Mouse (Mus musculus) lung, postnatal 25 days (tissue): ENCODE results near the gene Adora1.

Source experiments
- DNase-seq: peaks from one replicate; pipeline ENCODE4 v3.0.0; 2022; ENCODE audit warnings: low spot score

Adora1 gene

DNA sequence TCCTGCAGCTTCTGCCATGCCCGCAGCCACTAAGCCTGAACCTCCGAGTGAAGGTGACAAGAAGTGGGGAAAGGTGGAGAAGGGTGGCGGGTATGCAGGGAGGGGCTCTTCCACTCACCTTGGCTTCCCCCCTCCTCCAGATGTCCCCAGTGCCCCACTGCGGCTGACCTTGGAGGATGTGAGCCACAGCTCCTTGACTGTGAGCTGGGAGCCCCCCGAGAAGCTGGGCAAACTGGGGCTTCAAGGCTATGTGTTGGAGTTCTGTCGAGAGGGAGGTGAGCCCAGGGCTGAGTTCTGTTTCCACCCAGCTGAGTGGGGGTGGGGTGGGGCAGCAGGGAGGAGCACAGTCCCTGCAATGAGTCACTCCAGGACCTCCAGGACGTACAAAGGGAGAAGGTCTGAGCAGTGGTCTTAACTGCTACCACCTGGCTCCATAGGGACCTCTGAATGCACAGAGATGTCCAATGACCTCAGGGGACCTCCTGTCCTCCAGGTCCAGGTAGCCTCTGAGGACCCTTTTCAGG is 41.5 kb downstream of the Adora1 start:
- no peak for DNase-seq

DNA sequence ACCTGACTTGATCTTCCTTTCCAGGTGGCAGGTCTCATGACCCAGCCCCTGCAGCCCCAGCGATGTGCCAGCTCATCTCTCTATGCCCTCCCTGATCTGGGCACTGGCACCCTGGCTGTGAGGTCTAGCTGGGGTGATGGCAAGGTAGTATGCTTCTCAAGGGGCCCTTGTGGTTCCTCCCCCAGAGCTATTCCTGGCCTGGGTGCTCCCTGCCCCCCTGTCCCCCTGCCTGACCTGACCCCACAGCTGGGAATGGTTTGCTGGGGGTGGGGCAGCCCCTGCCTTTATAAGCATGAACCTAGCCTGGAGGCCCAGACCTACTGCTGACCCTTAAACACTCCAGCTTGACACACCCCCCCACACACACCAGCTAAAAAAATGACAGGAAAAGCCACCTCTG is 42.1 kb downstream of the Adora1 start, which contains the start of gene Mybph:
TSS of gene Mybph (plus strand) at position 323 of the 400 bp plus-strand sequence.
- no peak for DNase-seq

DNA sequence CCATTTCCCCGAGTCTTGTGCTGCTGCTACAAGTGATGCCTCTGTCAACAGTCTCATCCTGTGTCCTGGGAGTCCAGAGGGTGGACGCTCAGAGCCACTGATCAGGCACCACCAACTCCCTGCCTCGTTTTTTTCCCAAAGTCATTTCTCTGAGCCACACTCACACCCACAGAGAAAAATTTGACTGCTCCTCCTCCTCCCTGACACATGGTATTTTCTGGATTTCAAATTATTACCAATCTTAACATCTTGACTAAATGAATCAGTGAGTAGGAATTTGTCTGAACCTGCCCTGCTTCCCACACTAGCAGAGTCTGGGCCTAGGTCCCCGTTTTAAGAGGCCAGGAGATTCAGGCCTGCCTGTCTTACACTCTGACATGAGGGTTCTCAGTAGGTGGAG is 43.2 kb downstream of the Adora1 start:
- DNase-seq, result no peak

DNA sequence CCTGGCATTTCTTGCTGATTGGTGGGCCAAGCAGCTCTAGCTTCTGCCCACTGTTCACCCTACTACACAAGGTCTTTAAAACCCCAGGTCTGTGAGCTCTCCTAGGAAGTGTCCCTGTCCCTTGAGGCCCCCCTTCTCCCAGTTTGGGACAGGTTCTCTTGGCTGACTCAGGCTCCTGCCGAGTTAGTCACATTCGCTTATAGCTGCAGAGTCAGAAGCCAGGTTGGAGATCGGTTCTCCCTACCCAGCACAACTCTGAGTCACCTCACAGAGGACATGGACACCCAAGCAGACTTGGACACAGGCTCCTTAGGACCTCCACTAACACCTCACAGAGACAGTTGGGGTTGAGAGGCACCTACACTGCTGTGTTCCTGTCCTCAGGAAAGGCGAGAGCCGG is 44.0 kb downstream of the Adora1 start:
- no peak for DNase-seq

DNA sequence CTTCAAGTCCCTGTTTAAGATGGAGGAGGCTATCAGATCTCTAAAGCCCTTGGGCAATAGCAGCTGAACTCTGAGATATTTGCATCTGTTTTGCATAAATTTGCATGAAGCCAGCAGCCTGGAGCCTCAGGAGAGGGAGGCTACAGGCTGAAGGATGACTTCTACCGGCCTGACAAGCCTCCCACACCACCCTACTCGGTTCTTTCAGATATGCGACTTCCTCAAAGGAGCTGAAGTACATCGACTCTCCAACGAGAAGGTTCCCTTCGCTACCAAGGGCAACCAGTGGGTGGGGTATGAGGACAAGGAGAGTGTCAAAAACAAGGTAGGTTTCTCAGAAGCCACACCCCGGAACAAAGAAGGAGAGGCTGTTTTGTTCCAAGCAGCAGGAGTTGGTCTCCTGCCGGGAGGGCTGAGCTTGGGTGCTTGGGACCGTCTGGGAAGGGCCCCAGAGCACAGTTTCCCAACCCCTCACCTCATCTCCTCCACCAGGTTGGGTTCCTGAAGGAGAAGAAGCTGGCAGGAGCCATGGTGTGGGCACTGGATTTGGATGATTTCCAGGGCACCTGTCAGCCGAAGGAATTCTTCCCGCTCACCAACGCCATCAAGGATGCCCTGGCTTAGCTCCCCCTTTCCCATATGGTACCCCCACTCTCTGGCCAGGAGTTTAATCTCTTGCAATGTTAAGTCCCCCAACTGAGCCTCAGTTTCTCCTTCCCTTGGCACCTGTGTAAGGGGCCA is 46.1 kb downstream of the Adora1 start:
- peak; percentile 83 for DNase-seq

DNA sequence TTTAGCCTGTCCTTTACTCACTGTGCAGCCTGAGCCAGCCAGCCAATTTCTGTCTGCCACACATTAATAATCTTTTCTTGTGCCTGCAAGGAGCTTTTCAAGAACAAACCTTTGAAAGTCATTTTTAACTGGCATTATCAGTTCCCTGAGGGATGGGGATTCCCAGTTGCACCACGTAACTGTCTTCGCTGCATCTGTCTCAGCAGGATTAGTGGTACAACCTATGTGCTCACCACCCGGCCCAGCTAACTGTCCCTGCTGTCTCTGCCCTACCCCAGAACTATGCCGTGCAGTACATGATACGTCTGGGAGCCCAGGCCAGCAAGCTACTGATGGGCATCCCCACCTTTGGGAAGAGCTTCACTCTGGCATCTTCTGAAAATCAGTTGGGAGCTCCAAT is 47.0 kb downstream of the Adora1 start:
- no peak for DNase-seq

DNA sequence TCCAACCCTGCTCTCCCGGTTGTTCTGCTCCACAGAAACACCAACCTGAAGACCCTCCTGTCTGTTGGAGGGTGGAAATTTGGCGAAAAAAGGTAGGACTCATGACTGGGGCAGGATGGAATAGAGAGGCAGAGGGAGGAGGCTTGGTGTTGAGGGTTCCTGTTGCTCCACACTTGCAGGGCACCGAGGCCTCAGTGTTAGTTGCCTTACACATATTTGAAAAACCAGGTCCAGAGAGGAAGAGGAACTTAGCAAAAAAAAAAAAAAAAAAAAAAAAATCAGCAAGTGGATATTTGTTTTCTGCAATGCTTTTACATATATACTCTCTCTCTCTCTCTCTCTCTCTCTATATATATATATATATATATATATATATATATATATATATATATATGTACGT is 51.1 kb downstream of the Adora1 start:
- DNase-seq, result no peak

DNA sequence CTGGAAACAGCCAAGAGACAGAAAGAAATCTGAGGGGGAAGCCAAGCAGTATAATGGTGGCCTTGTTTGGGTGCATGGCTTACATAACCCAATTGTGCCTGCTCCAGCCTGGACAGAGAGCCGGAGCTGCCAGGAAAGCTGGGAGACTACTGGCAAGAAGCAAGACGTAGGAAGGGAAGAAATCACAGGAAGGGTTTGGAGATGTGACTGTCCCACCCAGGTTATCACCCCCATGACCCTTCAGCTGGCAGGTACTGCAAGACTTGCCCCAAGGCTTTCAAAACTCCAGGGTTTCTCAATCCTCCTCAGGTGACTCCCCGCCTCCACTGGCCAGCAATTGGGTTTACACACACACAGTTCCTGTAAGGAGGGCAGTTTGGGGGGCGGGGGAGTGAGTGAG is 53.2 kb downstream of the Adora1 start, which contains the start of gene Chil1:
TSS of gene Chil1 (plus strand) at position 152 of the 400 bp plus-strand sequence.
- peak; percentile 76 for DNase-seq

DNA sequence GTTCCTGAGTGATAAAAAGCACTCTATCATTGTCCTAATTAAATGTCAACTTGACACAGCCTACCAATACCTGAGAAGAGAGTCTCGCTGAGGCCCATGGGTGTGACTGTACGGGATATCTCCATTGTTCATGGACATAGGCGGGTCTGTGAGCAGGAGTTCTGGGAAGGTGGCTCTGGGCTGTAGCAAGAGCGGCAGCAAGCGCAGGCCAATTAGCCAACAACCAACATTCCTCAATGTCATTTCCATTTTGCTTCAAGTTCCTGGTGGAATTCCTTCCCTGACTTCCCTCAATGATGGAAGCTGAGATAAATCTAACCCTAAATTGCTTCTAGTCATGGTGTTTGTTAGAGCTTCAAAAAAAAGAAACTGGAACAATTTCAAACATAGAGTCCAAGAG is 57.3 kb downstream of the Adora1 start:
- no peak for DNase-seq

DNA sequence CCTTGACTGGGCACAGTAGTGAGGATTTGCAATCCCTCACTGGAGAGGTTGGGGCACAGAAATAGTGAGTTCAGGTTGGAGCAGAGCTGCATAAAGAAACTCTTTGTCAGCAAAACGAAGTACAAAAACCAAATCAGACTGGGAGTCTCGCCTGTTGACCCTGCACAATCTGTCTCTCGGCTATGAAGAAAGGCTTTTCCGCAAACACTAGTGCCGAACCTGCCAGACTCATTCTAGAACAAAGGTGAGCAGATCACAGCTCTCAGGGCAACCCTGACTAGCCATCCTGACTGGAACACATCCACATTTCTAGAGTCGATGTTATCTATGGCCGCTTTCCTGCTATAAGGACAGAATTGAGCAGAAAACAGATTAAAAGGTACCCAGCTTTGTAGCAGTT is 62.1 kb downstream of the Adora1 start:
- DNase-seq, result no peak

DNA sequence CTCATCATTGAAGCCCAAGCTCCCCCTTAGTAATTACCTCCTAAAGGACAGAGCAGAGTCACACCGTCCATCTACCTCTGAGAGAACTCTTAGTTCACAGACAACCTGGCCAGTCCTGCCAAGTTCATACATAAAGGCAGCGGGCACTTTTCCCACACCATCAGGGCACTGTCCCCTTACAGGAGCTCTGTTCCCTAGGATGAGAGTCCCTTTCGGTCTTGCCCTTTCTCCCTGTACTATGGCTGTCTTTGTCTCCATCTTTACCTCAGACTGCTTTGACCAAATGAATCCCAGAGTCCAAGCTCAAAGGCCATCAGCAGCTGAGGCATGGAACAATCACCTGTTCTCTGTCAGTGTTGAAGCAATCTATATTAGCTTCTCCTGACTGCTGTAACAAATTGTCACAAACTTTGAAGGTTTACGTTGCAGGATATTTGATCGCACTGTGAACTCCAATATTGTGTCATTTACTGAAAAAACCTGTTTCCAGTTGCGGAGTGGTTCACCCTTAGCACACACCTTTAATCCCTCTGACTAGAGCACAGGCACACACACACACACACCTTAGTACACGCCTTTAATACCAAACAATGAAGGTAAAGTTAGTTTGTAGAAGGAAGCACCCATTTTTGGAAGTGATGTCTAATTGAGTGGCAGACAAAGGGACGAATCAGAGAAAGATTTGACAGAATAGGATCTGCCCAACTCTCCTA is 66.1 kb downstream of the Adora1 start:
- DNase-seq, result no peak

DNA sequence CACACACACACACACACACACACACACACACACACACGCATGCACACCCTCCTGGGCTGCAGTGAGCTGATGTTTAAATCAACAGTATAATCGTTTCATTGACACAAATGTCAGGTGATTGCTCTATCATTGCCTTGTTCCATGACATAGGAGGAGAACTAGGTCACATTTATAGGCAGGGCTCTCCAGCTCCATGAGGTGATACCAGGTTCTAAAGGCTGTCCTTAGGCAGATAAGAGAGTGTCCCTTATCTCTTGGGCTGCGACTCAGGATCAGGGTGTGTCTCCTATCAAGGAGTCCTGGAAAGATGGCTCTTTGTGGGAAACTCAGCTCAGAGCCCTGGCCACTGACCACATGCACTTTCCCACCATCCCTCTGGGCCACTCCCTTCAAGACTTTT is 66.7 kb downstream of the Adora1 start:
- DNase-seq, result no peak

DNA sequence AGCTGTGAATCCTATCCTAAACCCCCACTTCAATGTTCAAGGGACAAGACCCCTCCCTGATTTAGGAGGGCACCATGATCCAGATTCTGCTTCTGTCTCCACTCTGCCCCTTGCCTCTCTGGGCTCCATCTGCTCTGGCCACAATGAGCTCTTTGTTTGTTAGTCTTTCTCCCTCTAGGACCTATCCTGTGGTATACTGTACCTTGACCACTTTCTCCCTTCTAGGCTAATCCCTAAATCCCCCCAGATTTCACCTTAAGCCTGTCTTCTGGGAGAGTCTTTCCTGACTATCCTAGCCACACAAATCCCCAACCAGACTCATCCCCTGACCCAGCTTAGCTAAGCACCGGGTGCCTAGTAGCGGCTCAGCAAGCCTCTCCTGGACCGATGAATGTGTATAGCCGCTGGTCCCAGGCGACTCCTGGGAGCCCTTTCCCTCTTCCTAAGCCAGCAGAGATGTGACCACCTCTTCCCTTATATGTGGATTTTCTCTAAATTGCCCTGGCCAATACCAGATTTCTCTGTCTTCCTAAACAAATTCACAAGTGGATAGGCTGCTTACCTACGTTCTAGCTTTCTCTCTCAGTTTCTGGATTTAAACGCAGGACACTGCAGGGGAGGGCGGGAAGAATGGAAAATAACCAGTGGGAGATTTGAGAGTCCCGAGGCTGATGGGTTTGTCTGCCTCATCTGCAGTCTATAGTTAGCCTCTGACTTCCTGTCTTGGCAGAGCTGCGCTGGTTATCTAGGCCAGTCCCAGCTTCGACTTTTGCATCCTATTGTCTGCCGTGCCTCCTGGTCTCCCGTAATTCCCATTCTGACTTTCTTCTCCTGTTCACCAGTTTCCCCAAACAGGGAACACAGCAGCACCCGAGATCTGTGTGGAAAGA is 67.6 kb downstream of the Adora1 start:
- DNase-seq, result no peak

DNA sequence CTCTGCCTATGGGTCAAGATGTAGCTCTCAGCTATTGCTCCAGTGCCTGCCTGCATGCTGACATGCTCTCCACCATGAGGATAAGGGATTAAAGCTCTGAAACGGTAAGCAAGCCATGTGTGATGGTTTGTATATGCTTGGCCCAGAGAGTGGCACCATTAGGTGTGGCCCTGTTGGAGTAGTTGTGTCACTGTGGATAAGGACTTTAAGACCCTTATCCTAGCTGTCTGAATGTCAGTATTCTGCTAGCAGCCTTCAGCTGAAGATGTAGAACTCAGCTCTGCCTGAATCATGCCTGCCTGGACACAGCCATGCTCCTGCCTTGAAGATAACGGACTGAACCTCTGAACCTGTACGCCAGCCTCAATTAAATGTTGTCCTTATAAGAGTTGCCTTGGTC is 68.7 kb downstream of the Adora1 start:
- no peak for DNase-seq

DNA sequence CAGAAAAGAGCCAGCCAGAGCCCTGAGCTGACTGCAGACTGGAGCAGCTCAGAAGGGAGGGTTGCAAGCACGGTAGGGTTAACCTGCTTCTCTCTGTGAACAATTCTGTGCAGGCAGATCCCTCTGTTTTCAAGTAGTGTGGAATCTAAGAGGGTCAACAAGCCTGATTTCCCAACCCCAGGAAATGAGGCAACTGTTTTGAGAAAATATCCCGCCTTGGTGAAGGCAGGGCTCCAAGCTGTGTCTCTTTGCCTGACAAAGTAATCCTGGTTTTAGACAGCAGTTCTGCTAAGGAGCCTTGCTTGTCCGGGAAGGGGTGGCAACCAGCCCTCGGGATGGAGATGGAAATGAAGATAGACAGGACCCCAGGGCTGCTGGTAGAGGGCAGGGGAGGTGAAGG is 70.8 kb downstream of the Adora1 start:
- DNase-seq, result peak; percentile 77

DNA sequence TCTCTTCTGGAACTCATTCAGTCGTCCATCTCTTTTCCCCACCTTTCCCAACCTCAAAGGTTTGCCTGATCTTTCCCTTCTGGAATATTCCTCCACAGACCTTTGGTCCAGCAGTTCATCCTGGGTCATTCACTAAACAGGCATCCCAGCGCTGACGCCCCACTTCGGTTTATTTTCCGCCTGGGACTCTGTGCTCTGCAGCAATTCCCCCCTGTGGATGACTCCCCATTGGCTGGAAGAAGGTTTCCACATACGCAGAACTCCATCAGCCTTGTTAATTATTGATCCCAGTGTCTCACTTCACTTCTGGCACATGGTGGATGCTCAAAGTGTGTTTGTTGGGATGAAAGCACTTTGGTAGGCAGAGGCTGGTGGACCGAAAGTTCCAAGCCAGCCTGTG is 71.8 kb downstream of the Adora1 start:
- no peak for DNase-seq

DNA sequence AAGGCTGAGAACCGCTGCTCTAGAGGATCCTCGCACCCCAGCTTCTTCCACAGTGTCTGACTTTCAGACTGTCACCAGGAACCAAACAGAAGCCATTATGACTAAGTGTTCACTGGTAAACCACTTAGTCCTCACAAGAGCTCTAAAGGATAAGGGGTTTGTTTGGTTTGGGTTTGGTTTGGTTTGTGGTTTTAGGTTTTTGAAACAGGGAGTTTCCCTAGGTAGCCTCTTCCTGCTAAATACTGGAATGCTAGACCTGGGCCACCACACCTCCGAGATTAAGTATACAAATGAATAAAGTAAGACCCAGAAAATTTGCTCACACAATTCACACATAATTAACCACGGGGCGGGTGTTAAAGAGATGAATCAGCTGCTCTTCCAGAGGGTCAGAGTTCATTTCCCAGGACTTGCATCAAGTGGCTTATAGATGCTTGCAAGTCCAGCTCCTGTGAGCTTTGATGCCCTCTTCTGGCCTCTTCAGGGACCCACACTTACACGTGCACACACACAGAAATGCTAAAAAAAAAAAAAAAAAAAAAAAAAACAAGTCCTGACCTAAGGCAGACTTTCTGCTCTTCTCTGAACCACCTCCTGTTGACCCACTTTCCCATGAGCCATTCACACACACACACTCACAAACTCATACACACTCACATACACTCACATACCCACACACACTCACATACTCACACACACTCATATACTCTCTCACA is 72.6 kb downstream of the Adora1 start:
- DNase-seq, result peak; percentile 61

DNA sequence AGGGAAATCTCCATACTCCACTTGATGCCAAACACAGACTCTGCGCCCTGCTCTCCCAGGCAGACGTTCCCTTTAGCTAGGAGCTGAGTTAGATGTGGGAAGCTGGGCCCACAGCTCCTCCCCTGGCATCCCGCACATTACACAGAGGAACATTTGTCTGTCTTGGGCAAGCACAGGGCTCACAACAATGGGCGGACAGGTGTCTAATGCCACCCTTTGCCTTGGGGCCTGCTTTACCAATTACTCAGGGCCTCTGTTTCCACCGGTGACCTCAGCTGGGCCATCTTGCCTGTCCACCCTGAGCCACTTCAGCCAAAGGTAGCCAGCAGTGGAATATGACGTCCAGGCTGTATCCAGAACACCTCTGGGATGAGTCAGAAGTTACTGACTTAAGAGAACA is 73.8 kb downstream of the Adora1 start:
- no peak for DNase-seq

DNA sequence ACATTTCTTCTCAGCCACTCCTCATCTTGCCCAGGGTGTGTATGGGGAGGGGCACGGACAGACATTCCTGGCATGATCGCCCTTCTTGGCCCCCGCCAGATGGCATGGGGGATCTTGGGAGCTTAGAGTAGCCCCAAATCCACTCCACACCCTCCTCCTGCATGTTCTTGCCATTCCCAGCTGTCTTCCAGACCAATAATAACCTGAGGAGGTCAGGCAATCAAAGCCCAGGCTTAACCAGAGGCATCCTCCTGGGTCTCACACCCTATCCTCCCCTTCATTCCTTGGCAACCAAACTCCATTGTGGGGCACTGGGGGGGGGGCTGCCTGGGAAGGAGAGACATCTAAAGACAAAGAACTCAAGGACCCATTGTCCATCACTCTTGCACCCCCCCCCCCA is 74.8 kb downstream of the Adora1 start:
- DNase-seq, result no peak

DNA sequence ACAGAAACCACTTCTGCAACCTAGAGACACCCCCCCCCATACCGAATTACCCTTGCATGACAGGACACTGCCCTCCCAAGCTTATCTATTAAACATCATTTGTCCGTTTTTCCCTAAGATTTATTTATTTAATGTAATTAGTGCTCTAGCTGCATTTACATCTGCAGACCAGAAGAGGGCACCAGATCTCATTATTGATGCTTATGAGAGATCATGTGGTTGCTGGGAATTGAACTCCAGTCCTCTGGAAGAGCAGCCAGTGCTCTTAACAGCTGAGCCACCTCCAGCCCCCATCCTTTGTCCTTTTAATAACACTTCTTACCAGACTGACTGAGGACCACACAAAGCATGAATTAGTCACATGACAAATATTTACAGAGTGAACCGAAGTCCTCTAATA is 80.6 kb downstream of the Adora1 start:
- no peak for DNase-seq

DNA sequence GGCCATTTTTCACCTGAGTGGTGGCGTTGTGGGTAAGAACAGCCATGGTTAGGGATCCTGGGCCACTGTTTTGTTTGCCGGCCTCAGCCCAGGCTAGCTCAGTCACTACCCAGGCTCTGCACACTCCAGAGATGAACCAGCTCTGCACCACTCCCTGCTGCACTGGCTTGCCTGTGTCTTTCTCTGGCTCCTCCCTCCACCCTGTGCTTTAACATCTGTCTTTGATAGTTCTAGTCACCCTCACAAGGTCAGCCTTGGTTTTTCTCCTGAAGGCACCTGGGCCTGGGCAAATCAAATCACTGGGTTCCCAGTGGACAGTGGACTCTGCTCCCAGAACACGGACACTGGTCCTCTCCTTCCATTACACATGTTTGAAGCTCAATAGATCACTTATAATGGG is 81.1 kb downstream of the Adora1 start:
- no peak for DNase-seq
